Mouse (Mus musculus) ES-E14 (cell line): ENCODE measurements around the gene Coasy. TPM values are rescaled to one million over a fixed set of nuclear protein-coding genes. Genes with fewer than 3 reads are reported as not detected.

Experiments
- DNase-seq: peaks from one replicate; pipeline ENCODE4 v3.0.0-alpha.2; 2013; ENCODE audit warnings: low read depth, low spot score
- H3K27ac ChIP-seq: 2 replicates; pipeline ENCODE4 v1.5.1; 2012; ENCODE audit warnings: low read depth, mild to moderate bottlenecking, low read length, moderate library complexity, mixed read lengths; ENCODE audit not compliant: poor library complexity, insufficient read depth, severe bottlenecking
- H3K36me3 ChIP-seq: 2 replicates; pipeline ENCODE4 v1.6.1; 2012; ENCODE audit warnings: mild to moderate bottlenecking, low read length, moderate library complexity, mixed read lengths; ENCODE audit not compliant: control insufficient read depth, poor library complexity, insufficient read depth, severe bottlenecking
- H3K4me1 ChIP-seq, 2 experiments: fragments of 150-350 bp in 1 of 2; sonication (generic) in 1 of 2; 2 replicates each; pipeline ENCODE4 v1.6.1; 2012; ENCODE audit warnings: low read length in 2 of 2, mild to moderate bottlenecking in 1 of 2, mixed read lengths in 1 of 2; ENCODE audit not compliant: control insufficient read depth in 2 of 2, insufficient read depth in 2 of 2, poor library complexity in 1 of 2
- H3K4me3 ChIP-seq, 2 experiments: fragments of 150-350 bp in 1 of 2; sonication (generic) in 1 of 2; 2 replicates each; pipeline ENCODE4 v1.5.1; 2012; ENCODE audit warnings: low read length in 2 of 2, low read depth in 1 of 2, mild to moderate bottlenecking in 1 of 2, mixed read lengths in 1 of 2; ENCODE audit not compliant: insufficient read depth in 1 of 2, poor library complexity in 1 of 2, severe bottlenecking in 1 of 2
- H3K9ac ChIP-seq: 2 replicates; pipeline ENCODE4 v1.6.1; 2012; ENCODE audit warnings: low read depth, mild to moderate bottlenecking, low read length, mixed read lengths; ENCODE audit not compliant: poor library complexity, insufficient read depth, severe bottlenecking
- H3K9me3 ChIP-seq: fragments of 150-350 bp; sonication (generic); 2 replicates; pipeline ENCODE4 v1.6.1; 2012; ENCODE audit warnings: low read depth, mild to moderate bottlenecking, low read length; ENCODE audit not compliant: control insufficient read depth, insufficient read depth
- CHD2 ChIP-seq: IDR thresholded peaks from 2 replicates; pipeline ENCODE4 v1.6.1; 2014; ENCODE audit warnings: mild to moderate bottlenecking, low read depth, low read length, inconsistent platforms
- HCFC1 ChIP-seq: IDR thresholded peaks from 2 replicates; pipeline ENCODE4 v1.6.1; 2012; ENCODE audit warnings: low read length, inconsistent platforms, borderline replicate concordance; ENCODE audit not compliant: insufficient read depth
- MAFK ChIP-seq: IDR thresholded peaks from 2 replicates; pipeline ENCODE4 v1.6.1; 2014; ENCODE audit warnings: mild to moderate bottlenecking, low read depth, low read length, inconsistent platforms; ENCODE audit not compliant: insufficient read depth
- ZC3H11A ChIP-seq: IDR thresholded peaks from 2 replicates; pipeline ENCODE4 v1.6.1; 2012; ENCODE audit warnings: low read depth, mild to moderate bottlenecking, inconsistent platforms, low read length, borderline replicate concordance
- ZNF384 ChIP-seq: IDR thresholded peaks from 2 replicates; pipeline ENCODE4 v1.6.1; 2012; ENCODE audit warnings: low read depth, low read length, inconsistent platforms
- in situ Hi-C, 2 experiments: fragments of 600-800 bp; cut with MboI; formaldehyde crosslinking; loops; one replicate each; pipeline ENCODE4 v1.15.1; 2025; ENCODE audit warnings: low sequenced_read_pairs in 2 of 2, inconsistent platforms in 1 of 2; ENCODE audit not compliant: unreplicated experiment in 2 of 2
- total RNA-seq: library from RNA; depleted of rRNA; stranded (reverse); fragments of 300-350 nt; gene quantifications from 2 replicates; pipeline ENCODE4 v1.2.3, GENCODE M21; 2012; rRNA removed

Coasy gene
- total RNA-seq, 1 experiment: 21.9 TPM

- no peak for TF ChIP-seq MAFK
- TF ChIP-seq ZC3H11A: no peak
- TF ChIP-seq CHD2: no peak
- TF ChIP-seq HCFC1: no peak
- no peak for TF ChIP-seq ZNF384
- no peaks in the 10 kb centered on the region for H3K9me3 ChIP-seq
- in situ Hi-C loops: no loop called here
- no peak overlapping the region for H3K4me3 ChIP-seq
- no peak overlapping the region for H3K27ac ChIP-seq
- peaks cover 2 to 4% of the 10 kb centered on the region in 2 experiments; a peak in 1 of 4 replicates for H3K4me1 ChIP-seq
- no peak overlapping the region for H3K9ac ChIP-seq
- H3K36me3 ChIP-seq: no peaks in the 10 kb centered on the region
- DNase-seq: no peak
Measured at GRCm38 (mm10) chr11:101134217-101134865, 52.0 kb downstream of the Coasy start.

Other genes starting within 250 kb of the Coasy start
- gene Stat5b, start 231.8 kb upstream of the Coasy start, total RNA-seq: 3.4 and 4.3 TPM in 2 replicates
- gene Stat5a, start 223.2 kb upstream of the Coasy start, total RNA-seq: 1.7 TPM in 2 replicates
- gene Stat3, start 143.0 kb upstream of the Coasy start, total RNA-seq: 61.5 and 78.9 TPM in 2 replicates
- gene Cavin1, start 111.7 kb upstream of the Coasy start, total RNA-seq: 16.4 and 30.7 TPM in 2 replicates
- gene Atp6v0a1, start 73.1 kb upstream of the Coasy start, total RNA-seq: 38.1 and 43.4 TPM in 2 replicates
- 4.7 and 9.2 TPM in 2 replicates for gene Naglu, start 12.6 kb upstream of the Coasy start, total RNA-seq
- gene Hsd17b1, start 4.2 kb upstream of the Coasy start, total RNA-seq: 2.4 and 3.4 TPM in 2 replicates
- 30.7 and 42.0 TPM in 2 replicates for gene Mlx, start 4.7 kb downstream of the Coasy start, total RNA-seq
- gene Psmc3ip, start 12.9 kb downstream of the Coasy start, total RNA-seq: 20.6 and 31.5 TPM in 2 replicates
- gene Retreg3, start 37.3 kb downstream of the Coasy start, total RNA-seq: 60.4 and 65.2 TPM in 2 replicates
- gene Tubg1, start 37.4 kb downstream of the Coasy start, total RNA-seq: 27.5 and 38.6 TPM in 2 replicates
- 0.31 and 0.74 TPM in 2 replicates for gene Tubg2, start 73.3 kb downstream of the Coasy start, total RNA-seq
- 0.18 and 0.58 TPM in 2 replicates for gene Cntnap1, start 88.0 kb downstream of the Coasy start, total RNA-seq
- 3.4 and 5.1 TPM in 2 replicates for gene Plekhh3, start 88.8 kb downstream of the Coasy start, total RNA-seq
- 0.31 TPM in 1 of 2 replicates, not detected in the other for gene Ccr10, start 92.9 kb downstream of the Coasy start, total RNA-seq
- gene Ezh1, start 143.9 kb downstream of the Coasy start, total RNA-seq: 18.3 and 18.9 TPM in 2 replicates
- 4.0 and 5.6 TPM in 2 replicates for gene Ramp2, start 163.5 kb downstream of the Coasy start, total RNA-seq
- gene Vps25, start 171.1 kb downstream of the Coasy start, total RNA-seq: 105 and 135 TPM in 2 replicates
- gene Wnk4, start 178.0 kb downstream of the Coasy start, total RNA-seq: 0.49 and 1.1 TPM in 2 replicates
- gene Cntd1, start 196.4 kb downstream of the Coasy start, total RNA-seq: 2.1 and 2.4 TPM in 2 replicates
- gene Coa3, start 196.5 kb downstream of the Coasy start, total RNA-seq: 107 and 139 TPM in 2 replicates
- gene Becn1, start 219.7 kb downstream of the Coasy start, total RNA-seq: 80.6 and 89.2 TPM in 2 replicates
- gene Psme3, start 233.6 kb downstream of the Coasy start, total RNA-seq: 40.0 and 57.0 TPM in 2 replicates
- gene Aoc2, start 242.5 kb downstream of the Coasy start, total RNA-seq: 4.6 and 5.0 TPM in 2 replicates
- gene Aoc3, start 248.0 kb downstream of the Coasy start, total RNA-seq: 0.62 and 0.95 TPM in 2 replicates